Mouse (Mus musculus): ENCODE results near the gene Capn2.

Gene Capn2

DNA sequence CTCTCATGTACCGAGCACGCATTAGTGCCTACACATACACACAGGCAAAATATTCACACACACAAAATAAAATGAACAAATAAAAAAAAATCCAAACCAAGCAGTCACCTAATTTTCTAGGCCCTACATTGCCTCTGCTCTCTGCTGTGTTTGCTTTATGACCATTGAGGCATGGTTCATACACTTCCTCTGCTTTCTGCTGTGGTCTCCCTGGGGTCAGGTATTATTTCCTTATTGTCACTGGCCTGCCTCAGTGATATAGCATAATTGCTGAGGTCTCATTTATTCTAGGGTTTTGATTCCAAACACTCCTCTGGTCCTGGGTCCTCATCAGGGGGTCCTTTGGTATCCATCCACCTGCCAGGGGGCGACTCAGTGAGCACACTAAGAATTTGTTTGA lies 8.2 kb upstream of the Capn2 start:
- DNase-seq (ENCODE audit: low spot score): no peak

DNA sequence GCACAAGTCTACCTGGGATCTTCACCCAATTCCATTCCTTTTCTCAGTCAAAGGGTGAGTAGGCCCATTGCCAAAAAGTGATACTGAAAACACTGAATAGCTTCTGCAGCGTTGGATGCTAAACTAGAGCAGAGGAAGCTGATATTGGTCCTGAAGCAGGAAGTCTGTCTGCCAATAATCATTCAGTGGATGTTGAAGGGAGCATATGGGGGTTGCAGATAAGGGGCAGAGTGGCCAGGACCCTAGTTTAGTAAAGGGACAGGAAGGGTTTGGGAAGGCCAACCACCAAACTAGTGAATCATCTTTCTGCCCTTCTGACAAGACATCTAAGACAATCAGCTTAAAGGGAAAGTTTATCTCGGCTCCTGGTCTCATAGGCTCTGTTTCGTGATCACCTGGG lies 6.3 kb upstream of the Capn2 start:
- no peak for DNase-seq (ENCODE audit: low spot score)

DNA sequence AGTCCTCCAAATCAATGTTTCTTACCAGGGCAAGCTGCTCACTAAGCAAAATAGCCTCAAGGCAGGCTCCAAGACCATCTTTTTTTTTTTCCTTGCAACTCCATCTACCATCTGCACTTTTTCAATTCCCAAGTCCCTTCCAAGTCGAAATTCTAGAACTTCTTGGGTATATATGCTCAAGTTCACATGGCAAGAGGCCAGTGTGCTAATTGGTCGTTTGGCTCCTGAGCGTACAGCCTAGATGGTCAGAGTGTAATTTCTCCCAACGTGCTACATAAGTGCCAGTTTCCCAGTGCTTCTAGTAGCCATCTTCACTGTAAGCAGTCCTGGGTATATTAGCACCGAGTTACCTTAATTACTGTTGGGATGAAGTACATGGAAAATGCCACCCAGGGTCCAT lies 5.6 kb upstream of the Capn2 start:
- no peak for DNase-seq (ENCODE audit: low spot score)

DNA sequence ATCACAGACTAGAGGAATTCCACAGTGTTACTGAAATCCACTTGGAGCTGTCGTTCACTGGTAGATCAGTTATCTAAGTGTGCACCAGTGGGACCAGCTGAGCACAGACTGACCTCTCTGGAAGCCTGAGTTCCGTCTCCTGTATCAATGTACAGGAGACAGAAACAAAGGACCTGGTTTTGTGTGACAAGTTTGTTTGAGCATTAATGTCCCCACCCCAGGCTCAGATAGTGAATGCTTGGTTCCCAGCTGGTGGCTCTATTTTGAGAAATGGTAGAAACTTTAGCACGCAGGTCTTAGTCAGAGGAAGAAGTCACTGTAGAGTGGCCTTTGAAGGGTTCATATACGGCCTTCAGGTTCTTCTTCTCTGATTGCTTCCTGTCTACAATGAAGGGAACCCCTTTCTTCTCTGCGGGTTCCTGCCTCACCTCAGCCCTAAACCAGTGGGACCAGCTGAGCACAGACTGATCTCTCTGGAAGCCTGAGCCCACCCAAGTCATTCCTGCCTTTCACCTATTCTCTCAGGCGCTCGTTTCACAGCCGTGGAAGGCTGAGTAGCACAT lies 3.6 kb upstream of the Capn2 start:
- no peak for DNase-seq (ENCODE audit: low spot score)

DNA sequence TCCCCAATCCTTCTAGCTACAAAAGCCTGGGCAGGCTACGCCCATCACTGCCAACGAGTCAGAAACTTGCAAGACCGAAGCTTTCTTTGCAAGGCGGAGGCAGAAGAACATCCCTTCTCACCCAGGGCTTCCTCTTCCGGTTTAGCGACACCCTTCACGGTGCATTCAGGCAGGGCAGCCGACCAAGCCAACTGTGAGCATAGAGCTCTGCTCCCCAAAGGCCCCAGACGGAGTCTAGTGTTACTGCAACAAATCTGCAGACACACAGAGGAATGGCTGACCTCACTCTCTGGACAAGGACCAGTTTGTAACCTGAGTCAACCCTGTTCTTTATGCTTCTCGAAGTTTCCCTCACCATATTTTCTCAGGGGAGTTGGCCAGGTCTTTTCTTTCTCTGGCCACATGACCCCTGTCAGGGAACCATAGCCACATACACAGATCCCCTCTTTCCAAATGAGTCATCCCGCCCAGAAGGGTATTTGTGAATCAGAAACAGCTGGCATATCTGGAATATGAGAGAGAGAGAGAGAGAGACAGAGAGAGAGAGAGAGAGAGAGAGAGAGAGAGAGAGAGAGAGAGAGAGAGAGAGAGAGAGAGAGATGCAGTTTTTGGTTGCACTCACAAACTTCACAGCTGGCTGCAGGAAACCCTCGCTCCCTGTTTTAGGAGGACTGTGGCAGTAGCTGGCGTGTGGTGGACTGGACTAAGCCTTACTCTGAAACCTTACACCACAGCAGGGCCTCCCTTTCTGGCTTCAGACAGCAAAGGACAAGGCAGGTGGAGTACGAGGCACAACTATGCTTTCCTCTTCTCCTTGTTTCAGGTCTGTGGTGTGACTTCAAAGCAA lies 2.9 kb upstream of the Capn2 start:
- DNase-seq (ENCODE audit: low spot score): peak; percentile 83

DNA sequence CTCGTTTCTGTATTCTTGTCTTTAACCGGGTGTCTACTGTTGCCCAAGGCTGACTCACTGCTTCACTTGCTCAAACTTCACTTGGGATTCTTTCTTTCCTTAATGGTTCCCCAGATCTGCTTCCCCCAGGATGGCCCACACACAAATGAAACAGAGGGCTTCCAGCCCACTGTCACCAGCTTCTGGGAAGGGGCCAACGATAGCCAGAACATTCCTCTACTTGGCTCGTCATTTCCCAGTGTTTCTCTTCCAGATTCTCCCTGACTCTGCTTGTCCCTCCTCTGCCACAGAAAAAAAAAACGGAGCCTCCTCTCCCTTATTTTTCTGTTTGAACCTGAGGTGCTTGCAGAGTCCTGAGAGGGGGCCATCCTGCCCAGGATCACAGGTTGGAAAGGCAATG lies 1.9 kb upstream of the Capn2 start:
- no peak for DNase-seq (ENCODE audit: low spot score)

DNA sequence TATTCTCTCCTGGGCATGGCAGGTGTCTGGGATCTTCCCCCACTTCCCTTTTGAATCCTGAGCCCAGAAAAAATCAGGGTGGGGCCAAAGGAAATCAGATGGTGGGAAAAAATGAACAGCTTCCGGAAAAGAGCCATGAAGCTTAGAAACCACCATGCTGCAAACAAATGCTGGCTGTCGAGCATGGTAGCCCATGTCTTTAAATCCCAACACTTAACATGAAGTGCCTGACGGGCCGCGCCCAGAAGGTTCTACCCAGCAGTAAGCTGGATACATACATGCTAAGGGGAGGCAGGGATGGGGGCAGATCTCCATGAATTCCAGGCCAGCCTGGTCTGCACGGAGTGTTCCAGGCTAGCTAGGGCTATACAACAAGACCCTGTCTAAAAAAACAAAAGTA lies 1.4 kb upstream of the Capn2 start:
- no peak for DNase-seq (ENCODE audit: low spot score)

DNA sequence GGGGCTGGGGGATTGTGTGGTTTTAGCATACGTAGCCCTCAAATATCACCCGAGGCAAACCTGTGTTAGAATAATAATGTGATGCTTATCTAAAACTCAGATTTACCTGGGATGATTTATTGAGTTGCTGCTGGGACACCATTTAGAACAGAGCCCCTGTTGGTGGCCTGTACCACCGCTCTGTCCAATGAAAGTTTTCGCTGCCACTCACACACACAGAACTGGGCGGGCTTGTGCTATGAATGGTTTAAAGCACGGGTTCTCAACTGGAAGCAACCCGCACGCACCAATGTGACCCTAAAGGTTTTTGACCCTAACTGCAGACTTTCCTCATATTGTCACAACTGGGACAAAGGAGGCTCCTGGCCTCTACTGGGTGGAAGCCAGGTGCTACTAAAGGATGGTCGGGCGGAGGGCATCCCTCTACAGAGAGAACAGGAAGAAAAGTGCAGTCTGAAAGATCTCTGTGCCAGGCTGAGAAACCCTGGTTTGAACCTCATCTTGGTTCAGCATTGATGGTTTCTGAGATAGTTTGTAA lies 804 bp upstream of the Capn2 start:
- no peak for DNase-seq (ENCODE audit: low spot score)

DNA sequence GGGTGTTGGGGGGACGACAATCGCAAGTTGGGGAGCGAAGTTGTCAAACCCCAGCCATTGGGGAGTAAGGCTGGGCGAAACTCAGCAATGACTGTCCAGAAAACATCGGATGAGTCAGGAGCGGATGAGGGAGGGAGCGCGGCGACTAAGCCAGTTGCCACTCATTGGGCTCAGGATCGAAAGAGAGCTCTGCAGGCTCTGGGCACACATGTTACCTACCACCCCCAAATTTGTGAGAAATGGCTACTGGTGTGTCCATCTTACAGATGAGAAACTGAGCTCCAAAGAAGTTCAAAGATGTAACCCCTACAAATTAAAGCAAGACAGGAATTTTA lies 236 bp upstream of the Capn2 start:
- DNase-seq (ENCODE audit: low spot score): no peak

DNA sequence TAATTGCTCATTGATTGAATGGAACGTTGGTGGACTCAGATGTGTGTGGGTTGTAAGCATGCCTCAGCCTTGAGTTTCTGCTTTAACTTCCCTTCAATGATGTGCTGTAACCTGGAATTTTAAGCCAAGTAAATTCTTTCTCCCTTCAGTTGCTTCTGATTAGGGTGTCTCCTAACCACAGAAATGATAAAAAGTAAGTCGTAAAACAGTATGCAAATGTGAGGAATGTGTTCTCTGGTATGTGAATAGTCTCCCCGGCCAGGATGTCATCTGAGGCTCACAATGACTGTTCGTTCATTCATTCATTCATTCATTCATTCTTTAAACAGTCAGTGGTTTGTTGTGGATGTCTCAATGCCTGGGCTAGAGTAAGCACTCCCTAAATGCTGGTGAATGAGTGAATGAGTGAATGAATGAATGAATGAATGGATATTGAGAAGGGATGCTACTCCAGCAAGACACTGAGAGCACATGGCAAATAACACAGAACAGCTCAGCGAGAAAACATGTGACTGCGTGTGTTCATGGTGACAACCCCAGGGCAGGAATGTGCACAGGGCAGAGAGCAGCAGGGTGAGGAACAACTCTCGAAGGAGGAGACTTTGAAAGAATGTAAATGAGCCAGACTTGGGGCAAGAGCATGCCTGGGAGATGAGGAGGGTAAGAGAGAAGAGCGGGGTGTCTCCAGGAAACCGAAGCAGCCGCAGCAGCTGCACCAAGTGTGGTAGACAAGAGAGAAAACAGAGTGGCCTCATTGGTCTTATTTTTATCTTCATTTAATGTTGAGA lies 2.4 kb downstream of the Capn2 start:
- DNase-seq (ENCODE audit: low spot score): no peak

DNA sequence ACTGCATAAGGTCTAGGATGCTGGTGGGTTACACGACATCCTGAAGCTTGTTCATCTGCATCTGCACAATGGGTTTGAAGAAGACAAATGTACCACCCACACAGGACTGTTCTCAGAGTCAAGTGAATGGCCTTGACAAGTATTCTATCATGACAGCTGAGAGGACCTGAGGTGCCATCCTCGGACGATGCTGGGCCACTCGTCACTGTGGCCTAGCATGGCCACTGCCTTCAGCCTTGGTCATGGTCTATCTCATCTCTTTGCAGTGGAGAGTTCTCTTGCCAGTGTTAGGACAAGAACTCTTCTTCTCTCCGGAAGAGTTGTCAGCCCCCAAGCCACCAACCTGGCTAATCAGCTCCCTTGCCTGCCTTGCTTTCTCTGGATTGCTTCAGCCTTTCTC lies 3.7 kb downstream of the Capn2 start:
- DNase-seq (ENCODE audit: low spot score): no peak

DNA sequence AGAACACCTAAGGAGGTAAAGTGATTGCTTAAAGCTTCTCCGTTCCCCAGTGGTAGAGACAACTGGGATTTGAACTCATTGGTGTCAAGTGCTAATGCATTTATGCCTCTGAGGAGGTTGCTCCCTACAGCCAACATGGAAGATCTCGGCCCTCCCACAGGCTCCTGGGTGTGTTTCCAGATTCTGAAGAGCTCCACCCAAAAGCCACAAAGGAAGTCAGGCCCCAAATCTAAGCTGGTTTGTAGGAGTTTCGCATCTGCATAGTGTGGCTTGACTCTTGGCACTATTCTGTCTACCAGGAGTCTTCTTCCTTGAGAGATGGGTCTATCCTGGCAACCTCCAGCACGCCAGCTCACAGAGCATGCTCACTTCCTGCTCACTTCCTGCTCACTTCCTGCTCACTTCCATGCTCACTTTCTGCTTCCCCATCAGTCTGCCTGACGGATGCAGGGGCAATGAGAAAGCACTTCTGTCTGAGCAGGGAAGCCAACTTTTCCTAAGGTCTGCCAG lies 4.5 kb downstream of the Capn2 start:
- DNase-seq (ENCODE audit: low spot score): no peak

DNA sequence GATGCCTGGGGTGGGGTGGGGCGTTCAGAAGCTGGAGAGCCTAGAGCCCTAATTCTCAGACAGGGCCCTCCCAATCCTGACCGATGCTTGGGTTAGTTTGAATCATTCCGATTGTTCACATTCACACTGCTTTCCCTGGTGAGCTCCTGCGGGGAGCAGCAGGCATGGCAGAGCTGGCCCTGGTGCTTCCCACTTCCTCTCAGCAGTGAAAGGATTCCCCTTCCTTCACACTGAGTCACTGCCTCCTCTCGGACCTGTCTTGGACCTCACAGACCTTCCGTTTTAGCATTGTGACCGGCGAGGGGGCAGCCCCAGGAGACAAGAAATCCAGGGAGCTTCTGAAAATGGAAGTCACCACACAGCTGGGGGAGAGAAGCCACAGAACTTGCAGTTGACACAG lies 5.6 kb downstream of the Capn2 start:
- DNase-seq (ENCODE audit: low spot score): no peak

DNA sequence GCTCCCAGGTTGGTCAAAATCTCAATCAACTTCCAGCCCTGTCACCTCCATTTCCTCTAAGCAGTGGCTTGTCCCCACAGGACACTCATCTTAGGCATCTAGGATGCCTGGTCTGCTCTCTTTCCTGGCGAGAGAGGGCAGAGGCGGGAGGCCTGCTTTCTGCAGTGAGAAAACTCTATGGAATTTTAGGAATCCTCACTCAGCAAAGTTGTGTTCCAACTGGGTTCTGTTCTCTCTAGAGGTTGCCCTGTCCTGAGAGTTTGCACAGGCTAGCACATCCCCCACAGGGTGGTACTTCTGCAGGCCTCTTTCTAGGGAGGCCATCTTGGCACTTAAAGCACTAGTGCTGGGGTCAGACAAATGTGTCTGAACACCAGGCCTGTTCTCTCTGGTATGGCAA lies 6.3 kb downstream of the Capn2 start:
- no peak for DNase-seq (ENCODE audit: low spot score)

DNA sequence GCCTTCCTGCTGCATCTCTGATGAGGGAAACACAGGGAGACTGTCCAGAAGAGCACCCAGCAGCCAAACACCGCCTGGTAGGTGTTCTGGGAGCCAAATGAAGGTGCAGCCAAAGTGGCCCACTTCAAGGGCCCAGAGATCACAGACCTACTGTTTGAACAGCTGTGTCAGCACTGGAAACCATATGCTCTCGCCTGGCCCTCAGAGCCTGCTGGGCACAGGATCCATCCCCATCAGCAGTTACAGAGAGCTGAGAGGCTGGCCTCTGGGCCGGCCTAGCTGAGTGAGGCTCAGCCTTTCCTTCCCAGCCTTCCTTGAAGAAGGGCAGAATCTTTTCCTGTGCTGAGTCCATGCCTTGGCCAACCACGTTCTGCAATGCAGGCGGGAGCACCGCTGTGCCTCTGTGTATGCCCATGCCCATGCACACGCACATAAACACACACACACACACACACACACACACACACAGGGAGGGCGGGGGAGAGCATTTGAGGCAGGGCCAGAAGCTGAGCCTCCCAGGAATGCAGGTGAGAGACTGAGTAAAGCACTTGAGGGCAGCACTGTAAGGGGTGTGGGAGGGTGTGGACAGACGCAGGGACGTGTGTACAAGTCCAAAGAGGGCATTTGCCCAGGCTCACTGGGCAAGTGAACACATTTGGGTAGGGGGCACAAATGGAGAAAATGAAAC lies 8.2 kb downstream of the Capn2 start:
- DNase-seq (ENCODE audit: low spot score): no peak

DNA sequence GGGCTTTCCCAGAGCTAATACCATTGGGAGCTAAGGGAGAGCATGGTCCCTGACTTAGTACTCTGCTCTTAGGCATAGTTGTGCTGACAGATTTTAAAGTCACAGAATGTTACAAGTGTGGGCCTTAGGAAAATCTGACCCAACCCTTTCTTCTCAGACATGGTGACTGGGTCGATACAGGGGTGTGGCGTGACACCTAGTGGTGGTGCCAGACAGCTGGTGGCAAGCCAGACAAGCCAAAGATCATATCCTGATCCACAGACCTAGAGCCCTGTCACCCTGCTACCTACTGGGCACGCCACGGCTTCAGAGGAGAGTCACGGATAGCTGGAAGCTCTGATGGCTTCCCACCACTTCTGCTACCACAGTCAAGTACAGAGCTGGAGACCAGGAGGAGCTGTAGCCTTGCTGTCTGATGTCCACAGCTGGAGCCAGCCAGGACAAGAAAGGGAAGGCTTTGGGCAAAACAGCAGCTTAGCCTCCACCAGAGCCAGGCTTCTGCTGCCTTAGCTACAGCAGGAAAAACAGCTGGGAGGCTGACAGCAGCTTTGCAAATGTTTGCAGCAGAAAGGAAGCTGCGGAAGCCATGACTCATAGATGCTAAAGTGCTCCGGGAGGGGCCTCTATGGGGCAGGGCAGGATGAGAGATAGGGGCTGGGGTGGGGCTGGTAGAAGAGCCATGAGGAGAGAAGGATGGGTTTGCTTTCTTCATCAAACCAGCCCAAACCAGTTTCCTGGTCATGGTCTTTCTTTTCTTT lies 11.0 kb downstream of the Capn2 start:
- DNase-seq (ENCODE audit: low spot score): peak; percentile 80

DNA sequence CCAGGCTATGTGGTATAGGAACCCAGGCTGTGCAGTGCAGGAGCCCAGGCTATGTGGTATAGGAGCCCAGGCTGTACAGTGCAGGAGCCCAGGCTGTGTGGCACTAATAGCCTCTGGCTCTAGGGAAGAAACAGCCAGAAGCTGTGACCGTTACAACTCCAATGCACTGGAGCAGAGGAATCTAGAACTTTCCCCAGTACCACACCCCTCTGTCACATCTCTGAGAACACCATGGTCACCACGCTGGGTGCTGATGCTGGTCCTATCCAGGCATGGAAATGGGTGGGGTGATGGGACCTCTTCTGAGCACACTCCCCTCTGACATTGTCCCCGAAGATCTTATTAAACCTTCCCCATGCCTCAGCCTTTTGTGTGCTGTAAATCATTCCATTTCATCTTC lies 12.1 kb downstream of the Capn2 start:
- no peak for DNase-seq (ENCODE audit: low spot score)

DNA sequence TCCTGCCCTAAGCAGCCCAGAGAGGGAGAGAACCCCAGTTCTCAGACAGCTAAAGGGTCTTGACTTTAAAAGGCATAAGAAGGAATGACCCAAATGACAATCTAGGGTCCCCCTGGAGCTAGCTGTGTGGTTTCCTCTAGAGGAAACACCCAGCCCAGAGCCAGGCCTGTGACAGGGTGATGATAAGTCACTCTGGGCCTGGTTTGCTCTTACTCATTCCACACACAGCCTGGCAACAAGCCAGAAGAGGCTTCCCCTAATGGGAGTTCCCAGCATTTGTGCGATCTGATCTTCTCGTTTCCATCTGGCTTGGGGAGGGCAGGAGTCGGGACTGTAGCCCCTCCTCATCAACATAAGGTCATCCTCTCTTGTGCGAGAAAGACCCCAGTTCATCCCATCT lies 13.2 kb downstream of the Capn2 start:
- peak; percentile 90 for DNase-seq (ENCODE audit: low spot score)

DNA sequence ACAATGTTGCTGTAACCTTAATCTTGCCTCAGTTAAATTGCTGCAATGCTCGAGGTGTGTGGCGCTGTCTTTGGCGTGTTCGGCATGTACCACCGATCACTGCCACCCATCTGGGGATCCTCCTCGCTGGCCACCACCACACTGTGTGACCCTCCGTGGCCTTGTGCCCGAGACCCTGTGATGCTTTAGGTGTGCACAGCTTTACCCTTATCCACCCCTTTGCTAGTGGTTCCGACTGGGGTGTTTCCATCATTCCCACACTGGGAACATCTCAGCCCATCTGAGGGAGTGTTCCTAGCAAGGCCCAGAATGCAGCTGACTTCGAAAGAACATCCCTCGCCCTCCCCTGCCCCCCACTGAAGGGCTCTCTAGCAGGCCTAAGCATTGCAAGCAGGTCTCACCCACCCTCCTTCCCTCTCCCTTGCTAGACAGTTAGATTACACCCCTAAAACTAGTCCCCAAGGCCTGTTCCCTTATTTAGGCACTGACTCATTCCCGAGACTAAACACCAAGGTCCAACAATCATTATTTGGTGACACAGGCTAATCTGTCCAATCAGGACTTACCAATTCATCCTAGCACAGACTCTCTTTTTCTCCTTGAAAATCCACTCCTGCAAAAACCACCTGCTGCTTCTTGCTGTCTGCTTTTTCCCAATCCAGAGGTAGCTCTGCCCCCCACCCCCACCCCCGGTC lies 14.1 kb downstream of the Capn2 start:
- DNase-seq (ENCODE audit: low spot score): no peak

DNA sequence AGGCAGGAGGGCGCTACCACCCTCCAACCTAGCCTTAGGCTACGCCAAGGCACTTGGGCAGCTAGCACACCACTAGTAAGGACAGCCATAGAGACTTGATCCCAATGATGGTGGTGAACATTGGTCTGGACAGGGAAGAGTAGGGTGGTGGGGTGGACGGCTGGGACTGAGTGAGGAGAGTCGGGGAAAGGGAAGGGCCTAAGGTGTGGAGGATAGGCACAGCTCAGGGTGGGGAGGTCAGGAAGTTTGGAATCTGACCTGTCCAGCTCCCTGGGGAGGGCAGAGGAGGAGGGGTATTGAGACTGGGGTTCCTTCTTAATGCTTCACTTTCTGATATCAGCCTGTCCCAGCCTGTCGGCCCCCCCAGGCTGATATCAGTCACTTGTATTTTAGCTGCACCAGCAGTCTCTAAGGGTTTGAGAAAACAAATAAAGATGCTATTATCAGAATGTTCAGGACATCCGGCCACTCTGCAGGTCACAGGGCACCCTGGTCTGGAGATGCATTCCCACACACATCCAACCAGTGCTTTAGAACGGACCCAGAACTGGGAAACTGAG lies 14.8 kb downstream of the Capn2 start:
- DNase-seq (ENCODE audit: low spot score): no peak

All from MN1 (cell line).